Comparison of ENCODE assay signal across 8 mouse cellular contexts in genomic region chr4:41676248-41677005, GRCm38 (mm10). TPM values are rescaled to one million over a fixed set of nuclear protein-coding genes. Genes with fewer than 3 reads are reported as not detected.
DNase-seq lines count a peak whose midpoint lies in the region; ATAC-seq lines count a peak whose summit lies in the region.

No protein-coding gene starts in this region.

- H3K27me3 ChIP-seq in intestine, embryonic 16.5 days (replicated peaks; ENCODE audit: control insufficient read depth, insufficient read depth, low read length): 0 out of 2 replicates have a peak, but pooled peaks cover 4% of the 10 kb centered on the region
- H3K27me3 ChIP-seq in intestine, embryonic 15.5 days (replicated peaks): no peaks in the 10 kb centered on the region

- H3K27ac ChIP-seq in intestine, embryonic 16.5 days (ENCODE audit: low read length): peak overlapping the region; percentile 28; the same call in 1 of the 2 replicates
- H3K27ac ChIP-seq in intestine, embryonic 15.5 days: no peak overlapping the region

- no peak overlapping the region for H3K4me3 ChIP-seq in intestine, embryonic 16.5 days (ENCODE audit: low read length)
- H3K4me3 ChIP-seq in intestine, embryonic 15.5 days (replicated peaks): no peak overlapping the region

- DNase-seq in adrenal gland, postnatal 10 days: peak; percentile 60
- DNase-seq in cerebellum, postnatal 25 days: peak; percentile 65 to 73
- no peak for DNase-seq in yolk sac, embryonic 10.5 days (ENCODE audit: low spot score)
- no peak for DNase-seq in left cerebral cortex, adult 18-20 months (ENCODE audit: low spot score in 2 of 2)
- no peak for DNase-seq in left cerebral cortex, postnatal 10 days (ENCODE audit: extremely low spot score in 1 of 2, low spot score in 2 of 2)

- no peak overlapping the region for H3K9ac ChIP-seq in intestine, embryonic 16.5 days (ENCODE audit: low read depth, low read length)
- no peak overlapping the region; the same call in 1 of the 2 replicates for H3K9ac ChIP-seq in intestine, embryonic 15.5 days

- H3K9me3 ChIP-seq in intestine, embryonic 16.5 days (ENCODE audit: control insufficient read depth, low read length): no peaks in the 10 kb centered on the region
- no peaks in the 10 kb centered on the region for H3K9me3 ChIP-seq in intestine, embryonic 15.5 days

- peaks cover 41% of the 10 kb centered on the region for H3K4me1 ChIP-seq in intestine, embryonic 16.5 days (ENCODE audit: control insufficient read depth, insufficient read depth, low read length)
- peaks cover 55% of the 10 kb centered on the region for H3K4me1 ChIP-seq in intestine, embryonic 15.5 days (replicated peaks)

- no peak for ATAC-seq in intestine, embryonic 16.5 days
- ATAC-seq in intestine, embryonic 15.5 days: no peak
- ATAC-seq in megakaryocyte progenitor cell, adult 5-6 weeks (replicated peaks; ENCODE audit: poor library complexity): peak; percentile 24; the same call in 1 of the 2 replicates

- 54% methylated on average over 17 of the region's 17 CpGs for WGBS in intestine, embryonic 16.5 days
- WGBS in intestine, embryonic 15.5 days: 55% methylated on average over 17 of the region's 17 CpGs

- no peaks in the 10 kb centered on the region for H3K36me3 ChIP-seq in intestine, embryonic 16.5 days (ENCODE audit: control insufficient read depth, insufficient read depth, low read length)
- H3K36me3 ChIP-seq in intestine, embryonic 15.5 days: no peaks in the 10 kb centered on the region

- intact Hi-C loops in left cerebral cortex, postnatal 10 days (cut with DNase I): no loop called here

- no peak overlapping the region for H3K4me2 ChIP-seq in intestine, embryonic 16.5 days (ENCODE audit: low read depth, low read length)
- no peak overlapping the region for H3K4me2 ChIP-seq in intestine, embryonic 15.5 days (replicated peaks)

RNA-seq across cellular contexts. Expression of gene Cntfr, which starts 20.5 kb away (rescaled TPM):
- polyA plus RNA-seq in intestine, embryonic 16.5 days (2015; fragmentation: Nextera tagmentation; extraction: Ambion mirVana): 5.5 and 5.6 TPM in 2 replicates
- 5.1 and 6.4 TPM in 2 replicates for polyA plus RNA-seq in intestine, embryonic 15.5 days (2015; fragmentation: Nextera tagmentation; extraction: Ambion mirVana)
- 10 to 100 TPM; 53.0 to 67.0 TPM for total RNA-seq in adrenal gland, postnatal 10 days (2021)
- total RNA-seq in megakaryocyte progenitor cell, adult 5-6 weeks (2015): not detected in 2 replicates
- not detected in 2 replicates for total RNA-seq in megakaryocyte progenitor cell, adult 5-6 weeks (2017)
- total RNA-seq in left cerebral cortex, adult 18-20 months (2021): 100 to 1,000 TPM; 117 to 131 TPM
- total RNA-seq in left cerebral cortex, postnatal 10 days (2021): 10 to 100 TPM; 57.4 to 75.1 TPM

RNA-seq across cellular contexts. Expression of gene Il11ra1, which starts 23.4 kb away (rescaled TPM):
- polyA plus RNA-seq in intestine, embryonic 16.5 days (2015; fragmentation: Nextera tagmentation; extraction: Ambion mirVana): 113 and 125 TPM in 2 replicates
- polyA plus RNA-seq in intestine, embryonic 15.5 days (2015; fragmentation: Nextera tagmentation; extraction: Ambion mirVana): 127 and 129 TPM in 2 replicates
- 10 to 100 TPM; 61.0 to 68.2 TPM for total RNA-seq in adrenal gland, postnatal 10 days (2021)
- total RNA-seq in megakaryocyte progenitor cell, adult 5-6 weeks (2015): 28.2 and 46.9 TPM in 2 replicates
- 132 and 149 TPM in 2 replicates for total RNA-seq in megakaryocyte progenitor cell, adult 5-6 weeks (2017)
- total RNA-seq in left cerebral cortex, adult 18-20 months (2021): 10 to 100 TPM; 37.2 to 44.3 TPM
- 10 to 100 TPM; 19.1 to 24.3 TPM for total RNA-seq in left cerebral cortex, postnatal 10 days (2021)

RNA-seq across cellular contexts. Expression of gene Enho, which starts 36.3 kb away (rescaled TPM):
- polyA plus RNA-seq in intestine, embryonic 16.5 days (2015; fragmentation: Nextera tagmentation; extraction: Ambion mirVana): 7.6 and 8.7 TPM in 2 replicates
- 10.8 and 11.2 TPM in 2 replicates for polyA plus RNA-seq in intestine, embryonic 15.5 days (2015; fragmentation: Nextera tagmentation; extraction: Ambion mirVana)
- 10 to 100 TPM; 10.3 to 10.5 TPM for total RNA-seq in adrenal gland, postnatal 10 days (2021)
- not detected in 2 replicates for total RNA-seq in megakaryocyte progenitor cell, adult 5-6 weeks (2015)
- total RNA-seq in megakaryocyte progenitor cell, adult 5-6 weeks (2017): not detected in 2 replicates
- 10 to 100 TPM; 59.1 to 66.3 TPM for total RNA-seq in left cerebral cortex, adult 18-20 months (2021)
- 10 to 100 TPM; 61.8 to 62.2 TPM for total RNA-seq in left cerebral cortex, postnatal 10 days (2021)

RNA-seq across cellular contexts. Expression of gene Rpp25l, which starts 36.9 kb away (rescaled TPM):
- 57.5 and 64.9 TPM in 2 replicates for polyA plus RNA-seq in intestine, embryonic 16.5 days (2015; fragmentation: Nextera tagmentation; extraction: Ambion mirVana)
- polyA plus RNA-seq in intestine, embryonic 15.5 days (2015; fragmentation: Nextera tagmentation; extraction: Ambion mirVana): 58.8 and 65.0 TPM in 2 replicates
- 10 to 100 TPM; 36.2 to 39.0 TPM for total RNA-seq in adrenal gland, postnatal 10 days (2021)
- total RNA-seq in megakaryocyte progenitor cell, adult 5-6 weeks (2015): 17.5 and 24.4 TPM in 2 replicates
- 22.5 and 23.0 TPM in 2 replicates for total RNA-seq in megakaryocyte progenitor cell, adult 5-6 weeks (2017)
- 10 to 100 TPM; 32.5 to 37.1 TPM for total RNA-seq in left cerebral cortex, adult 18-20 months (2021)
- 10 to 100 TPM; 28.4 to 30.3 TPM for total RNA-seq in left cerebral cortex, postnatal 10 days (2021)

RNA-seq across cellular contexts. Expression of gene Dctn3, which starts 46.5 kb away (rescaled TPM):
- polyA plus RNA-seq in intestine, embryonic 16.5 days (2015; fragmentation: Nextera tagmentation; extraction: Ambion mirVana): 136 and 143 TPM in 2 replicates
- 122 and 131 TPM in 2 replicates for polyA plus RNA-seq in intestine, embryonic 15.5 days (2015; fragmentation: Nextera tagmentation; extraction: Ambion mirVana)
- 100 to 1,000 TPM; 100 to 104 TPM for total RNA-seq in adrenal gland, postnatal 10 days (2021)
- total RNA-seq in megakaryocyte progenitor cell, adult 5-6 weeks (2015): 57.9 and 75.6 TPM in 2 replicates
- 73.4 and 94.6 TPM in 2 replicates for total RNA-seq in megakaryocyte progenitor cell, adult 5-6 weeks (2017)
- 100 to 1,000 TPM; 166 to 172 TPM for total RNA-seq in left cerebral cortex, adult 18-20 months (2021)
- 100 to 1,000 TPM; 181 to 196 TPM for total RNA-seq in left cerebral cortex, postnatal 10 days (2021)

Comparison
In these comparisons a context has a peak if more than half of its experiments do, and no peak if none do; other contexts are left out.
1. DNase-seq: peak in adrenal gland, postnatal 10 days (single experiment) and cerebellum, postnatal 25 days (2 of 2); none in yolk sac, embryonic 10.5 days (single experiment), left cerebral cortex, adult 18-20 months (0 of 2) and left cerebral cortex, postnatal 10 days (0 of 2).
2. RNA of gene Cntfr, which starts 20.5 kb away (total RNA-seq): 117 to 131 TPM in left cerebral cortex, adult 18-20 months, 57.4 to 75.1 TPM in left cerebral cortex, postnatal 10 days and 53.0 to 67.0 TPM in adrenal gland, postnatal 10 days; not detected in megakaryocyte progenitor cell, adult 5-6 weeks; every median in the first group is over 10 times any median in the second.
3. RNA of gene Enho, which starts 36.3 kb away (total RNA-seq): 59.1 to 66.3 TPM in left cerebral cortex, adult 18-20 months, 61.8 to 62.2 TPM in left cerebral cortex, postnatal 10 days and 10.3 to 10.5 TPM in adrenal gland, postnatal 10 days; not detected in megakaryocyte progenitor cell, adult 5-6 weeks; every median in the first group is over 10 times any median in the second.